Mouse (Mus musculus): ENCODE data around the gene Igsf23. TPM values are rescaled to one million over a fixed set of nuclear protein-coding genes. Genes with fewer than 3 reads are reported as not detected.
A peak's percentile ranks its signal among the peaks of the same experiment; 100 is the strongest.

The Igsf23 gene
- total RNA-seq, 2 experiments from 2014 or later, result 1.4 TPM

- peak; percentile 57 to 71 for DNase-seq
- intact Hi-C loops (cut with DNase I), result no loop called here
These were observed 60.7 kb downstream of the Igsf23 start for GRCm38 (mm10) chr7:19889881-19890280.

DNA sequence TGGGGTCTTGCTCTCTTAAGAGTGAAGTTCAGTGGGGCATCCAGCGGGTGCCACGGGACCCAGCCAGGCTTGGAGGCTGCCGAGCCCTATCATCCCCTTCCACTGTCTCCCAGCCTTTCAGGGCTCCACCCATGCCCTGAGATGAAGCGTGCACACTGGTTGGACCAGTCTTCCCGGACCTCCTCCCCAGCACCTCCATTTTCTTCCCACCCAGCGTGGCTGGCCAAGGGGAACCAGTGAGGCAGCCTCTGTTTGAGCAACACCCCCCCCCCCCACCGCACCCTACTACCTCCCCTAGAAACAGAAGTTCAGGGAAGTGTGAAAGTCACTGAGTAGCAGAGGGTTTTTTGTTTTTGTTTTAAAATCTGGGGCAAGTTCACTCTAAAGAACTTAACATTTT, 62.7 kb downstream of the Igsf23 start, which contains the start of gene Ceacam19:
TSS of gene Ceacam19 (minus strand) at position 117 of the 400 bp plus-strand sequence.
- no peak for DNase-seq
- intact Hi-C loops (cut with DNase I), result no loop called here

Other genes with a start within 250 kb of the Igsf23 start
- 100 to 1,000 TPM in 1 of 2 experiments, 10 to 100 TPM in 1; 97.7 to 102 TPM for gene Tomm40, start 235.3 kb downstream of the Igsf23 start, total RNA-seq (2021)
- gene Nectin2, start 200.3 kb downstream of the Igsf23 start, total RNA-seq (2021), result 10 to 100 TPM; 33.2 to 41.7 TPM
- 100 to 1,000 TPM; 210 to 232 TPM for gene Bcam, start 179.7 kb downstream of the Igsf23 start, total RNA-seq (2021)
- under 1 TPM; 0.75 to 0.81 TPM for gene Cblc, start 153.9 kb downstream of the Igsf23 start, total RNA-seq (2021)
- 1 to 10 TPM; 3.5 TPM for gene Bcl3, start 128.0 kb downstream of the Igsf23 start, total RNA-seq (2021)
- not detected for gene Gm19345, start 98.8 kb downstream of the Igsf23 start, total RNA-seq (2021)
- under 1 TPM in 1 of 2 experiments, not detected in 1; 0.69 TPM for gene Ceacam16, start 89.5 kb downstream of the Igsf23 start, total RNA-seq (2021)
- not detected for gene Ceacam19, start 62.8 kb downstream of the Igsf23 start, total RNA-seq (2021)
- gene Pvr, start 29.6 kb downstream of the Igsf23 start, total RNA-seq (2021), result 10 to 100 TPM; 19.8 to 25.0 TPM
- not detected for gene Ceacam20, start 14.7 kb upstream of the Igsf23 start, total RNA-seq (2021)
- gene Nlrp9b, start 40.7 kb upstream of the Igsf23 start, total RNA-seq (2021), result not detected
- not detected for gene Vmn1r91, start 148.9 kb upstream of the Igsf23 start, total RNA-seq (2021)
- gene Gm16442, start 171.8 kb upstream of the Igsf23 start, total RNA-seq (2021), result not detected
- not detected for gene Vmn1r93, start 188.3 kb upstream of the Igsf23 start, total RNA-seq (2021)
- not detected for gene Vmn1r94, start 217.6 kb upstream of the Igsf23 start, total RNA-seq (2021)
- not detected for gene Vmn1r95, start 243.0 kb upstream of the Igsf23 start, total RNA-seq (2021)

All from heart, postnatal 36 days (tissue).